In the genomic region with DNA sequence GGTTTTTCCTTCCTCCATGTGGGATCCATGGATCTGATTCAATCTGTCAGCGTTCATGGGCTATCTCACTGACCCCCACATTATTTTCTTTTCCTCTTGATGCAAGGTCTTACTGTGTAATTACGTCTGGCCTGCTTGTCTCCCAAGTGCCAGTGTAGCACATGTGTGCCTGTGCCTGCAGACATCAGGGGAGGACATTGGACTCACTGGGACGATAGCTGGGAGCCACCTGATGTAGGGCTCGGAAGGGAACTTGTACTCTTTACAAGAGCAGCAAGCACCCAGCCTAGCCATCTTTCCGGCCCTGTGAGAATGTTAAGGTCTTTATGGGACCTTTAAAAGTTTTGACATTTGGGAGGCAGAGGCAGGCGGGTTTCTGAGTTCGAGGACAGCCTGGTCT, we compare ENCODE assay signal across 16 mouse cellular contexts.
"Had no signal": no experiment of that assay in that cellular context is flagged by ENCODE, and none has a peak within 500 bp of the region (broad histone marks: within the 10 kb centered on the region; RNA-seq: fewer than 3 reads in every experiment).

No protein-coding gene starts in this region.

- H3K4me2 ChIP-seq: lung, embryonic 15.5 days; midbrain, embryonic 13.5 days; midbrain, embryonic 15.5 days; neural tube, embryonic 12.5 days; stomach, embryonic 15.5 days had no signal

- ATAC-seq: lung, postnatal 0 days; midbrain, embryonic 13.5 days; midbrain, embryonic 15.5 days had no signal

- DNase-seq: lung, adult 2 months; lung, postnatal 14 days; lung, postnatal 36 days; right cerebral cortex, postnatal 14 days; thymus, adult 2 months; thymus, postnatal 25 days; thymus, postnatal 4 days had no signal

- H3K36me3 ChIP-seq: lung, embryonic 15.5 days; midbrain, embryonic 15.5 days; stomach, embryonic 15.5 days had no signal

- H3K9me3 ChIP-seq: lung, embryonic 15.5 days; midbrain, embryonic 15.5 days; stomach, embryonic 15.5 days had no signal

- H3K9ac ChIP-seq: lung, embryonic 15.5 days; midbrain, embryonic 13.5 days; midbrain, embryonic 15.5 days; neural tube, embryonic 12.5 days; stomach, embryonic 15.5 days had no signal

- H3K27me3 ChIP-seq: lung, embryonic 15.5 days; megakaryocyte, embryonic 14.5 days; midbrain, embryonic 13.5 days; midbrain, embryonic 15.5 days; neural tube, embryonic 12.5 days; stomach, embryonic 15.5 days had no signal

- H3K4me1 ChIP-seq: lung, embryonic 15.5 days; neural tube, embryonic 12.5 days; stomach, embryonic 15.5 days had no signal

- H3K4me3 ChIP-seq: lung, embryonic 15.5 days; megakaryocyte, embryonic 14.5 days; midbrain, embryonic 13.5 days; midbrain, embryonic 15.5 days; neural tube, embryonic 12.5 days; stomach, embryonic 15.5 days had no signal

- H3K27ac ChIP-seq: lung, embryonic 15.5 days; macrophage; midbrain, embryonic 13.5 days; midbrain, embryonic 15.5 days; neural tube, embryonic 12.5 days; stomach, embryonic 15.5 days; stomach, postnatal 0 days had no signal
